Mouse (Mus musculus): ENCODE results near the gene Gm9767. TPM values are rescaled to one million over a fixed set of nuclear protein-coding genes. Genes with fewer than 3 reads are reported as not detected.

The Gm9767 gene
- not detected for total RNA-seq (2021)
- long read RNA-seq, experiment 1 = 0 reads
- long read RNA-seq, experiment 2 = 0 reads

DNA sequence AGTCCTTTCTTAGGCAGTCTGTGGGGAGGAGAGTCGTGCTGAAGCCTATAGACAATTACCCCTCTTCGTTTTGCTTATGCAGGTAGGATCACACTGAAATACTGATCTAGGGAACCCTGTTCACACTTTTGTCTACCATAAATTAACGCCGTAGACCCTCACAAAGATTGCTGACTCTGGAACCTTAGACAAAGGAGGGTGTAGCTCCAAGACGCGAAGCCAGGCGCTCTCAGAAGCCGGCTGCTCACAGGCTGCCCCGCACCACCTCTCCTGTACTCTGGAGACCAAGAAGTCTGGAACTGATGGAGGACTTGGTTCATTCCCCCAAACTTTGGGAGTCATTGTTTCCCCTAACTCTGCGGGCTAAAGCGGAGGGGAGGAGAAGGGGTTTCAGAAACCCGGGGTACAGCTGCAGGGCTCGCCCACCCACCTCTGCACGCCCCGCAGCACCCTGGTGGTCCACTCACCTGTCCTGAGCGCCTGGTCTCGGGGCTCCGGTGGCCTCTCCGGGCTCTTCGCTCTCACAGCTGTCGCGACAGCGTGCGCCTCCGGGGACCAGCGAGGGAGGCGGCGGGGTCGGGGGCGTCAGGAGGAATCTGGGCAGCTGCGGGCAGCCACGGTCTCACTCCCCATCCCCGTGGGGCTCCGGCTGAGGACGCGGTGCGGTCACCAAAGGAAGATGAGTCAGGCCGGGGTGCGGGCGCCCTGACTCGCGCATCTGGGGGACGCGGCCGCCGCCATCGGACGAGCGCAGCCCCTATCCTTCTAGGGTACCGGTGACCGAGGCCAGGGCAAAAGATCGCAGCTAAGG lies at the start of gene Gm9767:
TSS of gene Gm9767 (plus strand) at position 585 of the 811 bp plus-strand sequence.
- DNase-seq = peak; percentile 48

GRCm38 (mm10) chr10:26034931-26035330 lies 43.1 kb upstream of the Gm9767 start:
- no peak for DNase-seq

DNA sequence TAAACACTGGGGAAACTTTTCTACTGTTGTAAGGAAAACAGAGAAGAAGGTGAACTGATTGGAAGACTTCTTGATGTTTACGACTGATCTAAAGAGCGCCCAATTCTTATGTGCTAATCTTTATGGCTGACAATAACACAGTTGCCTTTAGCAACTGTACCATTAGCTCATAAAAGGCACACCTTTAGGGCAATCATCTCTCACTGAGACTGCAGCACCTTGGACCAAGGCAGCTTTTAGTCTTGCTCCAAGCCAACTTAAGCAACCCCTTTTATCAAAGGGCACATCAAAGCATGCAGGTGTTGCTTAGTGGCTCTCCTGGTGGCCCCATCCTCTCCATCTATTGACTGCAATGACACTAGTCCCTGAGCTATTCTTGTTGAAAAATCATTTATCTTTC lies 26.9 kb upstream of the Gm9767 start:
- no peak for DNase-seq

- no peak for DNase-seq
These were observed 18.3 kb upstream of the Gm9767 start for GRCm38 (mm10) chr10:26059662-26060307.

DNA sequence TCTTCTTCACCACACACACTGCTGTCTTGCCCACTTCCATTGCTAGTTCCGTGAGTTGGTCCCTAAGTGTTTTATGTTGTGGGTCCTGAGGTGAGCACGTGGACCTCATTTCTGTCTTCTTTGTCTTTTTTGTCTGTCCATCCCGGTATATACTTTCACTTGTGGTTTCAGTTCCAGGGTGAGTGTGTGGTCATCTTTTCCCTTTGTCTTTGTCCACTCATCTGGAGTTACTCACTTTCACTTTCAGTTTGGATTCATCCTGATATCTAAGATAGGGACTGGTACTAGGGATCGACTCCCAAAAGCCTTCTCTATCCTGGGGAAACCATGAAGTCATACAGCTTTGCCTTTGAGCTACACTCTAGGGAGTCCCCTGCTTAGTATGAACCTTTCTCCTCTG lies 15.0 kb upstream of the Gm9767 start:
- no peak for DNase-seq

DNA sequence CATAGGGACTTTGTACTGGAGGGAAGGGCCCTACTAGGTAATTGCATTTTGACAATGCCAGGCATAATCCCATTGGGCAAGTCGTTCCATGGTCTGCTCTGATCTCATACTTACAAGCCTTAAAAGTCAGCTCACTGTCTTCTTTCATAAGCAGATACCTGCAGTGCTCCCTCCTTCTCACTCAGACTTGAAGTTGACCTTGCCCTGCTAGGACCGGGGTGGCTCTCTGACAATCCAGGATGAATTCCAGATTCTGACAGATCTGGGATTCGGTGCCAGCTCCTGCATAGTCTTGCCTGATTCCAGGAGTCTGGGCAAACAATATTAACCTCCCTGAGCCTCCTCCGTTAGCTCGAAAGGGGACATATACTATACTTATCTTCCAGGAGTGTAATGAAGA lies 6.1 kb upstream of the Gm9767 start:
- no peak for DNase-seq

GRCm38 (mm10) chr10:26076949-26077348 lies 1.1 kb upstream of the Gm9767 start:
- no peak for DNase-seq

DNA sequence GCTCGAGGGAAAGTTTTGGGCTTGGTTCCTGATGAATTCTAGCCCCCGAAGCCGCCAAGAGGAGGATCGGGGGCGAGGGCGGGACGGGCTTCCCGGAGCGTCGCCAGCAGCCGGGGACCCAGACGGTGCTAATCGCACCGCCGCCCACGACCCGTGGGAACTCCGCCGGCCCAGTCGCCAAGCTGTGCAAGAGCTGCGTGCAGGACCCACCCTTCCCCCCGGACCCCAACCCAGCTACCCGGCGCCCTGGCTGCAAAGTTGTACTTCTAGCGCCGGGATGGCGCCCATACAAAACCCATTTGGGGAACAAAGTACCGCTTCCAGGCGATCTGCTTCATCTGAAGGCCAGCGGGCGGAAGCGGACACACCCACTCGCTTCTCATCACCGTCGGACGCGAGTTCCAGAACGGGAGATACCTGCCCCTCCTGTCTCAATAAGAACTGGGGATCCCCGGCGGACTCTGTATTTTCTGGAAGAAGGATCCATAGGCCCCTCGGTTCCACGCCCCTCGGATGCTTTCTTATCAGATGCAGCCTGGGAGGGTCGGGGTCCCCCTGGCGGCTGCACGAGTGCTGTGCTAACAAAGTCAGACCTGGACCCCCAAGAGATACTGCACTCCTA lies 577 bp downstream of the Gm9767 start, which contains the start of gene Tmem200a:
TSS of gene Tmem200a (minus strand) at position 532 of the 622 bp plus-strand sequence.
- peak; percentile 76 for DNase-seq

GRCm38 (mm10) chr10:26079678-26080077 lies 1.6 kb downstream of the Gm9767 start:
- DNase-seq = no peak

GRCm38 (mm10) chr10:26082081-26082480 lies 4.0 kb downstream of the Gm9767 start:
- DNase-seq = peak; percentile 25

- no peak for DNase-seq
These were observed 25.4 kb downstream of the Gm9767 start for GRCm38 (mm10) chr10:26103330-26103982.

GRCm38 (mm10) chr10:26114409-26114808 lies 36.4 kb downstream of the Gm9767 start:
- no peak for DNase-seq

GRCm38 (mm10) chr10:26119067-26119821 lies 41.2 kb downstream of the Gm9767 start:
- DNase-seq = no peak

DNA sequence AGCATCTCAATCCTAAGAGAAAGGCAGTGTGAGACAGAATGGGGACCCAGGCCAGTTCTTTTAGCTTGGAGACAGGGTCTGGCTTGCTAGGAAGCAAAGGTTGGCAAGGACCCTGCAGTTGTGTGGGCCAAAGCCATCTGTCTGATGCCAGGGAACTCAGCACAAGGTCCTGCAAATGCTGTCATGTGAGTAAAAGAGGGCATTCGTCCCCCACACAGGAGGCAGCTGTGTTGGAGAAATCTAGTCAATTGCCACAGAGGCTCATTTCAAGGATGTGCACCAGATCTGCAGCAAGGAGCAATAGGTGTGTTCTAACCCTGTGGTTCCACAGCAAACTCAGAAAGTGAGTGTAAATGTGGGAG lies 41.7 kb downstream of the Gm9767 start:
- DNase-seq = no peak

Other genes starting within 250 kb of the Gm9767 start
- 10 to 100 TPM; 13.5 to 18.4 TPM for gene Tmem200a, start 797 bp downstream of the Gm9767 start, total RNA-seq (2021)
- gene Samd3, start 151.5 kb downstream of the Gm9767 start, total RNA-seq (2021) = not detected

Measured in adrenal gland, postnatal 10 days (tissue).